In the genomic region with DNA sequence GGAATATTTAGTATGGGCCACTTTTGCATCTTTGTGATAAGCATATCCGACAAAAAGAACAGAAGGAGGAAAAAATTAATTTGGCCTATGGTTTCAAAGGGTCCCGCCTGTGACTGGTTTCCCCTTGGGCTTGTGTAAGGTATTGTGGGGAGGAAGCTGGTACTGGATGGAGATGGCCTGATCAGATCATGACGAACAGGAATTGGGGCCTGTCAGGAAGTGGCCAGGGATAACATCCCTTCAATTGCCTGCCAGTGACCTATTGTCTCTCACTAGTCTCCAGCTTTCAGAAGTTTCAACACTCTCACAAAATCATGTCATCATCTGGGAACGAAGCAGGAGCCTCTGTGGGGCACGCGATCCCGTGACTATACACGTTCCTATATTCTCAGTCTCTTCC, we compare ENCODE assay signal across 28 mouse cellular contexts. TPM values are rescaled to one million over a fixed set of nuclear protein-coding genes. Genes with fewer than 3 reads are reported as not detected.
"Had no signal": no experiment of that assay in that cellular context is flagged by ENCODE, and none has a peak within 500 bp of the region (broad histone marks: within the 10 kb centered on the region; RNA-seq: fewer than 3 reads in every experiment).

No protein-coding gene starts in this region.

- H3K4me2 ChIP-seq: heart, embryonic 11.5 days; heart, embryonic 13.5 days; heart, embryonic 15.5 days; hindbrain, embryonic 13.5 days; hindbrain, embryonic 15.5 days; kidney, embryonic 15.5 days; limb, embryonic 13.5 days; limb, embryonic 15.5 days; liver, embryonic 12.5 days had no signal

- DNase-seq: gastrocnemius, adult 2 months; gastrocnemius, postnatal 10 days; gastrocnemius, postnatal 25 days; heart, adult 2 months; heart, postnatal 14 days; heart, postnatal 4 days; kidney, adult 11 months; kidney, adult 2 months; kidney, adult 9 months; kidney, postnatal 14 days; kidney, postnatal 36 days; layer of hippocampus, adult 9-11 months; layer of hippocampus, postnatal 36 days; left cerebral cortex, postnatal 4 days had no signal

- H3K4me1 ChIP-seq: heart, embryonic 15.5 days; hindbrain, embryonic 13.5 days; kidney, embryonic 15.5 days; limb, embryonic 13.5 days had no signal

- ATAC-seq: hindbrain, postnatal 0 days; intestine, embryonic 16.5 days; liver, embryonic 12.5 days had no signal

- H3K27me3 ChIP-seq: heart, embryonic 13.5 days; heart, embryonic 15.5 days; hindbrain, embryonic 13.5 days; hindbrain, embryonic 15.5 days; kidney, embryonic 15.5 days; limb, embryonic 13.5 days; limb, embryonic 15.5 days; liver, embryonic 12.5 days had no signal

- H3K9me3 ChIP-seq: heart, embryonic 13.5 days; heart, embryonic 15.5 days; hindbrain, embryonic 10.5 days; hindbrain, embryonic 13.5 days; hindbrain, embryonic 15.5 days; kidney, embryonic 15.5 days; limb, embryonic 13.5 days; limb, embryonic 15.5 days; liver, embryonic 12.5 days had no signal

- H3K36me3 ChIP-seq: heart, embryonic 13.5 days; heart, embryonic 15.5 days; hindbrain, embryonic 10.5 days; hindbrain, embryonic 13.5 days; hindbrain, embryonic 15.5 days; kidney, embryonic 15.5 days; limb, embryonic 13.5 days; limb, embryonic 15.5 days; liver, embryonic 12.5 days had no signal

- H3K4me3 ChIP-seq: gastrocnemius, adult 2 months; heart, adult 2 months; heart, embryonic 13.5 days; heart, embryonic 15.5 days; hindbrain, embryonic 10.5 days; hindbrain, embryonic 13.5 days; hindbrain, embryonic 15.5 days; kidney, embryonic 15.5 days; limb, embryonic 13.5 days; limb, embryonic 15.5 days; liver, embryonic 12.5 days had no signal

- H3K9ac ChIP-seq: heart, embryonic 13.5 days; heart, embryonic 15.5 days; hindbrain, embryonic 13.5 days; hindbrain, embryonic 15.5 days; kidney, embryonic 15.5 days; limb, embryonic 13.5 days; limb, embryonic 15.5 days; liver, embryonic 12.5 days had no signal

- H3K27ac ChIP-seq: gastrocnemius, adult 2 months; heart, adult 2 months; heart, embryonic 13.5 days; heart, embryonic 15.5 days; hindbrain, embryonic 10.5 days; hindbrain, embryonic 13.5 days; hindbrain, embryonic 15.5 days; hindbrain, postnatal 0 days; kidney, embryonic 15.5 days; kidney, postnatal 0 days; limb, embryonic 13.5 days; limb, embryonic 15.5 days; liver, embryonic 12.5 days had no signal

RNA-seq across cellular contexts. Expression of a gene that starts 2.7 kb away (rescaled TPM):
- polyA plus RNA-seq: hindbrain, embryonic 10.5 days; hindbrain, embryonic 13.5 days; hindbrain, embryonic 15.5 days; intestine, embryonic 14.5 days; limb, embryonic 13.5 days had no signal
